Mouse (Mus musculus) stomach, postnatal 0 days (tissue): ENCODE data around the gene Phex. TPM values are rescaled to one million over a fixed set of nuclear protein-coding genes. Genes with fewer than 3 reads are reported as not detected.

Source experiments
- ATAC-seq: fragments of 200-750 bp; cut with Nextera tagmentation; 2 replicates; pipeline ENCODE4 v1.8.0; 2017; ENCODE audit not compliant: low FRiP score, low TSS enrichment
- DNase-seq: peaks from one replicate; pipeline ENCODE4 v3.0.0-alpha.2; 2016; ENCODE audit warnings: low spot score
- H3K27ac ChIP-seq: fragments of 300-500 bp; sonication (generic); replicated peaks from 2 replicates; pipeline ENCODE4 v1.5.1; 2014; ENCODE audit warnings: mild to moderate bottlenecking, control low read depth
- H3K27me3 ChIP-seq: fragments of 300-500 bp; sonication (generic); 2 replicates; pipeline ENCODE4 v1.6.1; 2014; ENCODE audit warnings: low read length; ENCODE audit not compliant: control insufficient read depth, insufficient read depth
- H3K36me3 ChIP-seq: fragments of 300-500 bp; sonication (generic); 2 replicates; pipeline ENCODE4 v1.6.1; 2014; ENCODE audit warnings: low read length, mixed read lengths; ENCODE audit not compliant: control insufficient read depth, insufficient read depth
- H3K4me1 ChIP-seq: fragments of 300-500 bp; sonication (generic); replicated peaks from 2 replicates; pipeline ENCODE4 v1.6.1; 2014; ENCODE audit warnings: antibody characterized with exemption; ENCODE audit not compliant: control insufficient read depth, insufficient read depth
- H3K4me2 ChIP-seq: fragments of 300-500 bp; sonication (generic); replicated peaks from 2 replicates; pipeline ENCODE4 v1.6.1; 2014; ENCODE audit warnings: low read depth, mild to moderate bottlenecking, control low read depth, moderate library complexity
- H3K4me3 ChIP-seq: fragments of 300-500 bp; sonication (generic); 2 replicates; pipeline ENCODE4 v1.5.1; 2014; ENCODE audit warnings: low read depth, low read length, control low read depth
- H3K9ac ChIP-seq: fragments of 300-500 bp; sonication (generic); 2 replicates; pipeline ENCODE4 v1.6.1; 2014; ENCODE audit warnings: mild to moderate bottlenecking, low read length, control low read depth, mixed read lengths
- H3K9me3 ChIP-seq: fragments of 300-500 bp; sonication (generic); 2 replicates; pipeline ENCODE4 v1.6.1; 2016; ENCODE audit warnings: low read length; ENCODE audit not compliant: control insufficient read depth
- CTCF ChIP-seq: IDR thresholded peaks from 2 replicates; pipeline ENCODE4 v1.5.1; 2016; ENCODE audit warnings: antibody characterized with exemption, low read depth, mild to moderate bottlenecking, moderate library complexity
- EP300 ChIP-seq: optimal IDR thresholded peaks from 2 replicates; pipeline ENCODE3; 2016; ENCODE audit warnings: antibody characterized with exemption
- WGBS: fragments of 180-500 bp; shearing (Covaris S2); extraction: QIAGEN DNeasy Blood & Tissue Kit; methylation state at CpG from one replicate; pipeline ENCODE4 v1.1.7; 2014; 5-methylcytosine and 5-hydroxymethylcytosine counted together
- polyA plus RNA-seq: library from polyadenylated mRNA; unstranded; fragments of >200 nt; fragmentation: Nextera tagmentation; extraction: Ambion mirVana; gene quantifications from 2 replicates; pipeline ENCODE4 v1.2.1, GENCODE M21; 2015

Phex gene
- polyA plus RNA-seq = 0.05 and 0.12 TPM in 2 replicates

- Histone ChIP-seq H3K4me1 (no peaks in the 10 kb centered on the region), H3K9me3 (no peaks in the 10 kb centered on the region), H3K27me3 (no peaks in the 10 kb centered on the region), H3K36me3 (no peaks in the 10 kb centered on the region), H3K4me2 (no peak within 1 kb of the TSS), H3K27ac (no peak within 1 kb of the TSS), H3K9ac (no peak within 1 kb of the TSS), H3K4me3 (no peak within 1 kb of the TSS)
- TF ChIP-seq EP300 (no peak), CTCF (no peak)
- ATAC-seq = no peak
- 58% methylated on average over 5 of the region's 5 CpGs for WGBS
- DNase-seq = no peak
These were observed at the start of gene Phex for GRCm38 (mm10) chrX:157415212-157415611. TSS of gene Phex (minus strand) at chrX:157415312.

DNA sequence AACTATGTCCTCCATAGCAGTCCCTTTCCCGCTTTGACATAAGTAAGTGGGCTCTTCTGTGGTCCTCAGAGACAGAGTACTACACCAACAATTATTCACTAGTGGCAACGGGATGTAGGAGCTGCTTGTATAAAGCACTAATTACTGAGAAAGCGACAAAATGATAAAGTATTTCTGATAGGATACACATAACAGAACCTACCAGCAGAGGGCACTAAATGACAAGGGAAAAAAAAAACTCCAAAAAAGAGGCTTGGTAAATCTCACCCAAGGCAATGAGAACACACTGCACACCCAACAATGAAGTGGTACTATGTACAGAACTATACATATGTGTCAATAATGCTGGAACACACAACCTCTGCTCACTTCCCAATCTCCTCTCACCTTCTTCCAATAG is 47.6 kb upstream of the Phex start:
- no peak for TF ChIP-seq EP300
- TF ChIP-seq CTCF = peak; percentile 66
- Histone ChIP-seq H3K4me3 (no peak overlapping the region), H3K9ac (no peak overlapping the region), H3K4me2 (no peak overlapping the region), H3K27me3 (no peaks in the 10 kb centered on the region), H3K27ac (no peak overlapping the region), H3K36me3 (no peaks in the 10 kb centered on the region), H3K9me3 (no peaks in the 10 kb centered on the region), H3K4me1 (no peaks in the 10 kb centered on the region)
- DNase-seq (no peak), ATAC-seq (no peak)
- 66% methylated on average over 3 of the region's 3 CpGs for WGBS

- no peaks in the 10 kb centered on the region for H3K36me3 ChIP-seq
- WGBS = 52% methylated on average over 1 of the region's 1 CpGs
- no peak overlapping the region for H3K9ac ChIP-seq
- no peaks in the 10 kb centered on the region for H3K4me1 ChIP-seq
- no peak for TF ChIP-seq EP300
- peak; percentile 86 for TF ChIP-seq CTCF
- H3K4me2 ChIP-seq = no peak overlapping the region
- DNase-seq (peak; percentile 40), ATAC-seq (no peak)
- no peak overlapping the region for H3K4me3 ChIP-seq
- no peaks in the 10 kb centered on the region for H3K27me3 ChIP-seq
- H3K9me3 ChIP-seq = no peaks in the 10 kb centered on the region
- H3K27ac ChIP-seq = no peak overlapping the region
These were observed 39.3 kb upstream of the Phex start for GRCm38 (mm10) chrX:157454430-157454829.

DNA sequence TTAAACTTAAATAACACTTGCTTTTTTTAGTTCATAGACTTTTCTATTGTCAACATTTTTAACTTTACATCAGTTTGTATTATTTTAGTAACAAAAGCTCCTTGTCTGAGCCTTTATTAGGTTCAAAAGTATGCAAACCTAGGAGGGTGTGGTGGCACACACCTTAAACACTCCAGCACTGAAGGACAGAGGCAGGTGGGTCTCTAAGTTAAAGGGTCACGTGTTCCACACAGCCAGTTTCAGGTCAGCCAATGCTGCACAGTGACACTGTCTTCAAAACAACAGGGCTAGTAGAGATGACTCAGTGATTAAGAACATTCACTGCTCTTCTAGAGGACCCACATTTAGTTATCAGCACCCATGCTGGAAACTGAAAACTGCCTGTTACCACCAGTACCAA is 33.9 kb upstream of the Phex start:
- Histone ChIP-seq H3K27ac (no peak overlapping the region), H3K9me3 (no peaks in the 10 kb centered on the region), H3K4me2 (no peak overlapping the region), H3K27me3 (no peaks in the 10 kb centered on the region), H3K9ac (no peak overlapping the region), H3K4me1 (no peaks in the 10 kb centered on the region), H3K36me3 (no peaks in the 10 kb centered on the region), H3K4me3 (no peak overlapping the region)
- ATAC-seq = no peak
- WGBS = 61% methylated on average over 1 of the region's 1 CpGs
- no peak for TF ChIP-seq EP300
- no peak for TF ChIP-seq CTCF
- no peak for DNase-seq

GRCm38 (mm10) chrX:157447431-157447830 is 32.3 kb upstream of the Phex start:
- DNase-seq = no peak
- WGBS = 88% methylated on average over 6 of the region's 6 CpGs
- Histone ChIP-seq H3K9me3 (no peaks in the 10 kb centered on the region), H3K9ac (no peak overlapping the region), H3K4me1 (no peaks in the 10 kb centered on the region), H3K4me3 (no peak overlapping the region), H3K36me3 (no peaks in the 10 kb centered on the region), H3K4me2 (no peak overlapping the region), H3K27me3 (no peaks in the 10 kb centered on the region), H3K27ac (no peak overlapping the region)
- no peak for ATAC-seq
- TF ChIP-seq CTCF (no peak), EP300 (no peak)

GRCm38 (mm10) chrX:157434768-157435167 is 19.7 kb upstream of the Phex start:
- Histone ChIP-seq H3K27ac (no peak overlapping the region), H3K4me1 (no peaks in the 10 kb centered on the region), H3K4me3 (no peak overlapping the region), H3K9me3 (no peaks in the 10 kb centered on the region), H3K4me2 (no peak overlapping the region), H3K36me3 (no peaks in the 10 kb centered on the region), H3K9ac (no peak overlapping the region), H3K27me3 (no peaks in the 10 kb centered on the region)
- TF ChIP-seq CTCF (no peak), EP300 (no peak)
- no peak for DNase-seq
- ATAC-seq = no peak
- 63% methylated on average over 1 of the region's 1 CpGs for WGBS
